Mouse (Mus musculus): ENCODE data around the gene Gabrr2. TPM values are rescaled to one million over a fixed set of nuclear protein-coding genes. Genes with fewer than 3 reads are reported as not detected.

Gene Gabrr2
- polyA plus RNA-seq, 1 experiment from 2014 or later: 0.67 TPM

GRCm38 (mm10) chr4:33039826-33040225, 23.0 kb upstream of the Gabrr2 start:
- Histone ChIP-seq H3K9ac (ENCODE audit: low read depth, low read length) (no peak overlapping the region), H3K4me1 (ENCODE audit: control insufficient read depth, insufficient read depth, low read length) (no peaks in the 10 kb centered on the region), H3K9me3 (ENCODE audit: control insufficient read depth, low read length) (peaks cover 6% of the 10 kb centered on the region; the same call in 1 of the 2 replicates), H3K4me2 (ENCODE audit: low read depth, low read length) (no peak overlapping the region), H3K36me3 (ENCODE audit: control insufficient read depth, insufficient read depth, low read length) (peaks cover 76% of the 10 kb centered on the region), H3K4me3 (ENCODE audit: low read depth, low read length) (no peak overlapping the region), H3K27ac (replicated peaks; ENCODE audit: low read depth, low read length) (no peak overlapping the region), H3K27me3 (replicated peaks; ENCODE audit: control insufficient read depth, insufficient read depth, low read length) (no peaks in the 10 kb centered on the region)
- no peak for ATAC-seq (ENCODE audit: low read depth)
- WGBS: 89% methylated on average over 4 of the region's 4 CpGs
- DNase-seq (ENCODE audit: low spot score): no peak

DNA sequence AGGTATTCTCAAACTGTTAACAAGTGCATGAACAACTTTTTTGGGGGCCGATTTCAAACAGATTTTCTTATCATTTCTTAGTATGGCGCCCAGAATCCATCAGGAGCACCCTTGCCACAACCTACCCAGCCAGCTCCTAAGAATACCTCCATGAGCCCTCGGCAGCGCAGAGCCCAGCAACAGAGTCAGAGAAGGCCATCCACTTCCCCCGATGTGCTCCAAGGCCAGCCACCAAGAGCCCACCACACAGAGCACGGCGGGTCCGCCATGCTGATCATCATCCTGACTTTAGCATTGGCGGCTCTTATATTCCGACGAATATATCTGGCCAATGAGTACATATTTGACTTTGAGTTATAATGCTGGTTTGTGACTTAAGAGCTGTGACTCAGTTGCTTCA, 13.2 kb upstream of the Gabrr2 start:
- DNase-seq (ENCODE audit: low spot score) (no peak), ATAC-seq (ENCODE audit: low read depth) (no peak)
- Histone ChIP-seq H3K9ac (ENCODE audit: low read depth, low read length) (no peak overlapping the region), H3K27me3 (replicated peaks; ENCODE audit: control insufficient read depth, insufficient read depth, low read length) (no peaks in the 10 kb centered on the region), H3K4me2 (ENCODE audit: low read depth, low read length) (no peak overlapping the region), H3K9me3 (ENCODE audit: control insufficient read depth, low read length) (no peaks in the 10 kb centered on the region), H3K4me3 (ENCODE audit: low read depth, low read length) (no peak overlapping the region), H3K27ac (replicated peaks; ENCODE audit: low read depth, low read length) (no peak overlapping the region), H3K36me3 (ENCODE audit: control insufficient read depth, insufficient read depth, low read length) (peaks cover 73% of the 10 kb centered on the region), H3K4me1 (ENCODE audit: control insufficient read depth, insufficient read depth, low read length) (no peaks in the 10 kb centered on the region)
- WGBS: 97% methylated on average over 11 of the region's 11 CpGs

- Histone ChIP-seq H3K27me3 (replicated peaks; ENCODE audit: control insufficient read depth, insufficient read depth, low read length) (no peaks in the 10 kb centered on the region), H3K9me3 (ENCODE audit: control insufficient read depth, low read length) (no peaks in the 10 kb centered on the region), H3K27ac (replicated peaks; ENCODE audit: low read depth, low read length) (no peak overlapping the region), H3K4me1 (ENCODE audit: control insufficient read depth, insufficient read depth, low read length) (no peaks in the 10 kb centered on the region), H3K9ac (ENCODE audit: low read depth, low read length) (no peak overlapping the region), H3K4me2 (ENCODE audit: low read depth, low read length) (no peak overlapping the region), H3K36me3 (ENCODE audit: control insufficient read depth, insufficient read depth, low read length) (peaks cover 49% of the 10 kb centered on the region), H3K4me3 (ENCODE audit: low read depth, low read length) (no peak overlapping the region)
- WGBS: 93% methylated on average over 3 of the region's 3 CpGs
- DNase-seq (ENCODE audit: low spot score) (no peak), ATAC-seq (ENCODE audit: low read depth) (no peak)
Observed at GRCm38 (mm10) chr4:33052055-33052454, 10.7 kb upstream of the Gabrr2 start.

DNA sequence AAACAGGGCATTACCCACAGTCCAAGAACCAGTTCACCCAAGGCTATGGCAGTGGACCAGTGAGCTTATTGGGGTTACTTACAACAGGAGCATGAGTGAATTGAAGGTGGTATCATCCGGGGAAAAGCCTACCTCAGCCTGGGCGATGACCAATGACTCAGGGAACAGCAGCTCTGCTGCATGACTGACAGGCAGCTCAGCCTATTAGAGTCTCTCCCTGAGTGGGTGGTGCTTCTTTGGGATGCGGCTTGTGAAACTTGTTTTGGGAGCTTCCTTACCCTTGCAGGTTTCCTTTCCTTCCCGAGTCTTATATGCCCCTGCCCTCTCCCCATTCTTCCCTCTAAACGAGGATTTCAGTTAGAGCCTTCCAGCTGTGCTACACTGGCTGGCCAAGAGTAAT, 10.1 kb upstream of the Gabrr2 start:
- DNase-seq (ENCODE audit: low spot score) (no peak), ATAC-seq (ENCODE audit: low read depth) (no peak)
- WGBS: 80% methylated on average over 5 of the region's 5 CpGs

DNA sequence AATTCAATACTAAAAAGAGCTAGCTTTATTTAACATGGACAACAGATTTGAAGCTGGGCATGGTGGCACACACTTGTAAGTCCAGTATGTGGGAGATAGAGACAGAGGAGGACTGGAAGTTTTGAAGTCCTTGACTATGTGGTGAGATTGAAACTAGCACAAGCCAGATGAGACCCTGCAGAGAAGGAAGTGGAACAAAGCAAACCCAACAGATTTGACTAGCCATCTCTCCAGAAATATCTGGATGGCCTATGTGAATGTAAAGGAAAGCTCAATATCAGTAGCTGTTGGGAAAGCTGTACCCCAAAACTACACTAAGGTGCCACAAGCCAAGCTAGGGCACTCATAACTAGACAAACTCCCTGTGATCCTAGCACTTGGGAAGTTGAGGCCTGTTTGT, 8.4 kb upstream of the Gabrr2 start:
- Histone ChIP-seq H3K4me1 (ENCODE audit: control insufficient read depth, insufficient read depth, low read length) (no peaks in the 10 kb centered on the region; the same call in 1 of the 2 replicates), H3K36me3 (ENCODE audit: control insufficient read depth, insufficient read depth, low read length) (peaks cover 29% of the 10 kb centered on the region), H3K9me3 (ENCODE audit: control insufficient read depth, low read length) (no peaks in the 10 kb centered on the region), H3K9ac (ENCODE audit: low read depth, low read length) (no peak overlapping the region), H3K27me3 (replicated peaks; ENCODE audit: control insufficient read depth, insufficient read depth, low read length) (no peaks in the 10 kb centered on the region), H3K4me3 (ENCODE audit: low read depth, low read length) (no peak overlapping the region), H3K27ac (replicated peaks; ENCODE audit: low read depth, low read length) (no peak overlapping the region), H3K4me2 (ENCODE audit: low read depth, low read length) (no peak overlapping the region)
- ATAC-seq (ENCODE audit: low read depth): no peak
- DNase-seq (ENCODE audit: low spot score): no peak

More for the DNA sequence above, 10.1 kb upstream of the Gabrr2 start:
- H3K27ac ChIP-seq (replicated peaks; ENCODE audit: low read depth, low read length): no peak overlapping the region
- H3K4me3 ChIP-seq (ENCODE audit: low read depth, low read length): no peak overlapping the region
- no peaks in the 10 kb centered on the region for H3K27me3 ChIP-seq (replicated peaks; ENCODE audit: control insufficient read depth, insufficient read depth, low read length)
- no peak overlapping the region for H3K9ac ChIP-seq (ENCODE audit: low read depth, low read length)
- H3K9me3 ChIP-seq (ENCODE audit: control insufficient read depth, low read length): no peaks in the 10 kb centered on the region
- H3K4me2 ChIP-seq (ENCODE audit: low read depth, low read length): no peak overlapping the region
- peaks cover 44% of the 10 kb centered on the region for H3K36me3 ChIP-seq (ENCODE audit: control insufficient read depth, insufficient read depth, low read length)
- no peaks in the 10 kb centered on the region for H3K4me1 ChIP-seq (ENCODE audit: control insufficient read depth, insufficient read depth, low read length)

DNA sequence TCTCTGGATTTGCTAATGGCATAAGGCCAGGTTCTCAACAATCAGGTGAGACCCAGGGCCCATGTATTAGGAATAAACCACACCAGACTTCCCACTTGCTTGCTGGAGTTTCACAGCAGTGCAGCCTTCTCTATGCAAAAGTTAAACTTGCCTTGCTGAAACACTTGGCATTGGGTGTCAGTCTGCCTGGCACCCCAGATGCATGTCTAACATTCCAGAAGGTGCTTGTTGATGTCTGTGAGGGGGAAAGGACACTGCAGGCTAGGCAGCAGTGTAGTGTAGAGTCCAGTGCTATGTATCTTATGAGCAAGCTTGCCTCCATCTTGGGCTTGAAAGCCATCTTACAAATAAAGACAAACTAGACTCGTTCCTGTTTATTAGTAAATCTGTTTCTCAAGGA, 6.5 kb upstream of the Gabrr2 start:
- Histone ChIP-seq H3K27me3 (replicated peaks; ENCODE audit: control insufficient read depth, insufficient read depth, low read length) (no peaks in the 10 kb centered on the region), H3K9ac (ENCODE audit: low read depth, low read length) (no peak overlapping the region), H3K9me3 (ENCODE audit: control insufficient read depth, low read length) (no peaks in the 10 kb centered on the region), H3K36me3 (ENCODE audit: control insufficient read depth, insufficient read depth, low read length) (peaks cover 14% of the 10 kb centered on the region), H3K27ac (replicated peaks; ENCODE audit: low read depth, low read length) (no peak overlapping the region), H3K4me1 (ENCODE audit: control insufficient read depth, insufficient read depth, low read length) (no peaks in the 10 kb centered on the region; the same call in 1 of the 2 replicates), H3K4me2 (ENCODE audit: low read depth, low read length) (no peak overlapping the region), H3K4me3 (ENCODE audit: low read depth, low read length) (no peak overlapping the region)
- no peak for DNase-seq (ENCODE audit: low spot score)
- 87% methylated on average over 1 of the region's 1 CpGs for WGBS
- no peak for ATAC-seq (ENCODE audit: low read depth)

GRCm38 (mm10) chr4:33057890-33058687, 4.7 kb upstream of the Gabrr2 start:
- Histone ChIP-seq H3K4me2 (ENCODE audit: low read depth, low read length) (no peak overlapping the region), H3K36me3 (ENCODE audit: control insufficient read depth, insufficient read depth, low read length) (no peaks in the 10 kb centered on the region), H3K27me3 (replicated peaks; ENCODE audit: control insufficient read depth, insufficient read depth, low read length) (no peaks in the 10 kb centered on the region), H3K9ac (ENCODE audit: low read depth, low read length) (no peak overlapping the region), H3K9me3 (ENCODE audit: control insufficient read depth, low read length) (no peaks in the 10 kb centered on the region), H3K4me1 (ENCODE audit: control insufficient read depth, insufficient read depth, low read length) (no peaks in the 10 kb centered on the region; the same call in 1 of the 2 replicates), H3K27ac (replicated peaks; ENCODE audit: low read depth, low read length) (peak overlapping the region; percentile 58), H3K4me3 (ENCODE audit: low read depth, low read length) (no peak overlapping the region)
- WGBS: 56% methylated on average over 11 of the region's 11 CpGs
- DNase-seq (ENCODE audit: low spot score) (peak; percentile 80), ATAC-seq (ENCODE audit: low read depth) (peak; percentile 60; the same call in 1 of the 2 replicates)

- H3K4me1 ChIP-seq (ENCODE audit: control insufficient read depth, insufficient read depth, low read length): no peaks in the 10 kb centered on the region; the same call in 1 of the 2 replicates
- H3K27ac ChIP-seq (replicated peaks; ENCODE audit: low read depth, low read length): no peak overlapping the region
Observed at GRCm38 (mm10) chr4:33061158-33061557, 1.6 kb upstream of the Gabrr2 start.

DNA sequence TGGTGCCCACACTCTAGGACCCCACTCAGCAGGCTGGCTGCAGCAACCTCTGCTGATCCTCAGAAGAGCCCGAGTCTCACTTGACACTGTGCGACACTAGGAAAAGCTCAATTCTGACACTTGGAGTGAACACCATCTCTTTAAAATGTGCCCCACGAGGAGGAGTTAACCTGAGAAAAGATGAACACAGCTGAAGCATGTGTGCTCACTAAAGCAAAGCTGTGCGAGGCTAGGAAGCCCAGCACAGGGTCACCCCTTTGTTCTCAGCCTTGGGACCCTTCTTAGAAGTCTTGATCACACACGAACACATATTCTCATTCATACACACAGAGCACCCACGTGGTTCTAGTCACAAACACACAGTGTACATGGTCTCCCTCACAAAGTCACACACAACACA, 2.2 kb downstream of the Gabrr2 start:
- no peak for ATAC-seq (ENCODE audit: low read depth)
- Histone ChIP-seq H3K9ac (ENCODE audit: low read depth, low read length) (no peak overlapping the region; the same call in 1 of the 2 replicates), H3K4me1 (ENCODE audit: control insufficient read depth, insufficient read depth, low read length) (no peaks in the 10 kb centered on the region), H3K36me3 (ENCODE audit: control insufficient read depth, insufficient read depth, low read length) (no peaks in the 10 kb centered on the region), H3K9me3 (ENCODE audit: control insufficient read depth, low read length) (no peaks in the 10 kb centered on the region), H3K4me3 (ENCODE audit: low read depth, low read length) (no peak overlapping the region), H3K27ac (replicated peaks; ENCODE audit: low read depth, low read length) (no peak overlapping the region), H3K4me2 (ENCODE audit: low read depth, low read length) (no peak overlapping the region), H3K27me3 (replicated peaks; ENCODE audit: control insufficient read depth, insufficient read depth, low read length) (no peaks in the 10 kb centered on the region)
- DNase-seq (ENCODE audit: low spot score): no peak
- 74% methylated on average over 6 of the region's 6 CpGs for WGBS

More at GRCm38 (mm10) chr4:33061158-33061557, 1.6 kb upstream of the Gabrr2 start:
- 22% methylated on average over 7 of the region's 7 CpGs for WGBS
- no peak overlapping the region for H3K9ac ChIP-seq (ENCODE audit: low read depth, low read length)
- no peaks in the 10 kb centered on the region for H3K27me3 ChIP-seq (replicated peaks; ENCODE audit: control insufficient read depth, insufficient read depth, low read length)
- no peak overlapping the region for H3K4me3 ChIP-seq (ENCODE audit: low read depth, low read length)
- no peaks in the 10 kb centered on the region for H3K36me3 ChIP-seq (ENCODE audit: control insufficient read depth, insufficient read depth, low read length)
- no peak for ATAC-seq (ENCODE audit: low read depth)
- H3K4me2 ChIP-seq (ENCODE audit: low read depth, low read length): no peak overlapping the region
- peak; percentile 29 for DNase-seq (ENCODE audit: low spot score)
- H3K9me3 ChIP-seq (ENCODE audit: control insufficient read depth, low read length): no peaks in the 10 kb centered on the region

Data from embryonic facial prominence, embryonic 14.5 days (tissue).